Mouse (Mus musculus): ENCODE measurements around the gene Osbp2. TPM values are rescaled to one million over a fixed set of nuclear protein-coding genes. Genes with fewer than 3 reads are reported as not detected.

Gene Osbp2
- polyA plus RNA-seq, 1 experiment from 2014 or later: 7.6 TPM

- Histone ChIP-seq H3K36me3 (no peaks in the 10 kb centered on the region), H3K9ac (no peak overlapping the region), H3K4me1 (no peaks in the 10 kb centered on the region), H3K9me3 (no peaks in the 10 kb centered on the region), H3K4me2 (replicated peaks) (no peak overlapping the region), H3K4me3 (no peak overlapping the region), H3K27me3 (replicated peaks) (no peaks in the 10 kb centered on the region), H3K27ac (no peak overlapping the region)
- 85% methylated on average over 14 of the region's 14 CpGs for WGBS
- no peak for ATAC-seq (ENCODE audit: low FRiP score, low read depth)
Observed at GRCm38 (mm10) chr11:3710203-3710602, 153.5 kb downstream of the Osbp2 start.

DNA sequence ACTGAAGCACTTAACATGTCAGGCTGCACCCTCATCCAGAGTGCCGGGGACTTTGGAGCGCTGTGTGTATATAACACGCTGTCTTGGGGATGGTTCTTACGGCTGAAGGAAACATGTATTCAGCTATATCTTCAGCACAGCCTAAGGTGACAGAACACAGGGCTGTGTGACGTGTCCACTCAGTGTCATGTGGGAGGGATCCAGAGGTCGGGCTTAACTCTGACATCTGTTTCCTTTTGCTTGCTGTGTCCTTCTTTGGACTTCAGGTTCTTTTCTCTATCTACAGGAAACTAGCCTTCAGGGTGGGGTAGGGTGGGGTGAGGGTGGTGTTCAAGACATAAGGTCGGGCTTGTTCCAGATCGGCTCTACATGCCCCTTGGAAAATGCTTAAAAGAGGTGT, 156.6 kb downstream of the Osbp2 start:
- ATAC-seq (ENCODE audit: low FRiP score, low read depth): no peak
- Histone ChIP-seq H3K9me3 (no peaks in the 10 kb centered on the region), H3K36me3 (no peaks in the 10 kb centered on the region), H3K9ac (no peak overlapping the region), H3K27me3 (replicated peaks) (no peaks in the 10 kb centered on the region), H3K27ac (no peak overlapping the region), H3K4me1 (no peaks in the 10 kb centered on the region), H3K4me2 (replicated peaks) (no peak overlapping the region), H3K4me3 (no peak overlapping the region)
- 87% methylated on average over 8 of the region's 8 CpGs for WGBS

- Histone ChIP-seq H3K4me3 (no peak overlapping the region), H3K9me3 (no peaks in the 10 kb centered on the region), H3K4me1 (no peaks in the 10 kb centered on the region), H3K36me3 (no peaks in the 10 kb centered on the region), H3K4me2 (replicated peaks) (no peak overlapping the region), H3K27me3 (replicated peaks) (no peaks in the 10 kb centered on the region), H3K27ac (no peak overlapping the region), H3K9ac (no peak overlapping the region)
- 84% methylated on average over 8 of the region's 8 CpGs for WGBS
- no peak for ATAC-seq (ENCODE audit: low FRiP score, low read depth)
Observed at GRCm38 (mm10) chr11:3704404-3704803, 159.3 kb downstream of the Osbp2 start.

DNA sequence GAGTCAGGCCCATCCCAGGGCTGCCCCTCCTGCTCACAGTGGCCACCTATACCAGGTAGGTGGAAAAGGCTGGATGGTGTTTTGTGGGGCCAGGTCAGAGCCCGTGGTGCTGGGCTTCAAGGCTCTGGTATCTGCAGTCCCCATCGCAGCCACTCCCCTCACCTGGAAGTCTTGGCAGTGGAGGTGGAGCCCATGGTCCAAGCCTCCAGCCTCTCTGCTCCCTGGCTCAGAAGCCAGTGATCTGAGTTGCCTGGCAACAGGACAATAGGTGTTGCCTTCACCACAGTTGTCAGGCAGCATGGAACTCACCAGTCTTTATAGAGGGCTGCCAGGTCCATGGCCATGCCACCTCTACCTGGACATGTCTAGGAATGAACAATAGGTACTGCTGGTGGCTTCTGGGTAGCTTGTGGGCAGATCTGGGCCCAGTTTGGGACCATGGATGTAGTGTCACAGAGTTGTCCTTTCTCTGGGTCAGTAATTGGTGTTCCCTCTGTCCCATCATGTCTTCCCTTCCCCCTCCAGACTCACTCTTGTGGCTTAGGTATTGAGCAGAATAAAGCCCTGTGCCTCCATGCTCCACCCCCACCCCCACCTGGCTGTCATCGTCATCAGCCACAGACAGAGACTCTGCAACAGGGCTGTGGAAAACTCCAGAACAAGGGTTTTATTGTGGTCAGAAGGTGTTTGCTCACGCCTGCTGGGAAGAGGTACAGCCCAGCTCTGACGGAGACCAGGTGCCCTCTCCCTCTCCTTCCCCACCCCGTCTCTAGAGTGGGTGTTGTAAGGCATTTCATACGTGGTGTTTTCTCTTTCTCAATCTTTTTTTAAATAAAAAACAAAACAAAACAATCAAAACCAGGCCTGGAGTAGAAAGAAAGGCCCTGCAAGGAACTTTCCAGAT, 160.4 kb downstream of the Osbp2 start:
- Histone ChIP-seq H3K27ac (no peak overlapping the region), H3K4me2 (replicated peaks) (no peak overlapping the region), H3K9ac (no peak overlapping the region), H3K27me3 (replicated peaks) (no peaks in the 10 kb centered on the region), H3K4me3 (no peak overlapping the region), H3K36me3 (no peaks in the 10 kb centered on the region), H3K9me3 (no peaks in the 10 kb centered on the region), H3K4me1 (no peaks in the 10 kb centered on the region)
- ATAC-seq (ENCODE audit: low FRiP score, low read depth): no peak
- WGBS: 76% methylated on average over 7 of the region's 7 CpGs

GRCm38 (mm10) chr11:3697441-3697840, 166.3 kb downstream of the Osbp2 start:
- H3K36me3 ChIP-seq: peaks cover 8% of the 10 kb centered on the region; the same call in 1 of the 2 replicates
- no peak overlapping the region for H3K4me3 ChIP-seq
- no peaks in the 10 kb centered on the region for H3K27me3 ChIP-seq (replicated peaks)
- WGBS: 85% methylated on average over 3 of the region's 3 CpGs
- H3K9ac ChIP-seq: no peak overlapping the region
- no peaks in the 10 kb centered on the region for H3K9me3 ChIP-seq
- H3K27ac ChIP-seq: no peak overlapping the region
- no peak for ATAC-seq (ENCODE audit: low FRiP score, low read depth)
- no peak overlapping the region for H3K4me2 ChIP-seq (replicated peaks)
- H3K4me1 ChIP-seq: no peaks in the 10 kb centered on the region

DNA sequence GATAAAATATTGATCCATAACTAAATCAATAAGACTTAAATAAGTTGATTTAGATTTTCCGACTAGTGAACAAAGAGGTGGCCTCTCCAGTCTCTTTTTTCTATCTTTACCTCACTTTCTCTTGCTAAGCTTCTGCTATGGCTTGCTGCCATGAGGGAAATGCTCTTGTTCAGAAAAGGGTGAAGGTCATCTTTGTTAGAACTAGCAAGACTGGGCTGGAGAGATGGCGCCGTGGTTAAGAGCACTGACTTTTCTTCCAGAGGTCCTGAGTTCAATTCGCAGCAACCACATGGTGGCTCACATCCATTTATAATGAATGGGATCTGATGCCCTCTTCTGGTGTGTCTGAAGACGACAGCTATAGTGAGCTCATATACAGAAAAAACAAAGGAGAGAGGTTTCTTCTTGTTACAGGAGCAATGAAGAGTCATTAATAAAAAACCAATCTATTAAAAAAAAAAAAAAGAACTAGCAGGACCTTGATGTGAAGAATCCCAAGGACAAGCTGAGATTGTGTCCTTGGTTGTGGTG, 167.6 kb downstream of the Osbp2 start:
- Histone ChIP-seq H3K4me3 (no peak overlapping the region), H3K4me1 (no peaks in the 10 kb centered on the region), H3K4me2 (replicated peaks) (no peak overlapping the region), H3K27ac (no peak overlapping the region), H3K36me3 (peaks cover 16% of the 10 kb centered on the region; the same call in 1 of the 2 replicates), H3K9me3 (no peaks in the 10 kb centered on the region), H3K9ac (no peak overlapping the region), H3K27me3 (replicated peaks) (no peaks in the 10 kb centered on the region)
- ATAC-seq (ENCODE audit: low FRiP score, low read depth): no peak
- 88% methylated on average over 5 of the region's 5 CpGs for WGBS

- no peak for ATAC-seq (ENCODE audit: low FRiP score, low read depth)
- Histone ChIP-seq H3K27me3 (replicated peaks) (no peaks in the 10 kb centered on the region), H3K4me2 (replicated peaks) (no peak overlapping the region), H3K36me3 (peaks cover 56% of the 10 kb centered on the region), H3K4me1 (no peaks in the 10 kb centered on the region), H3K9ac (no peak overlapping the region), H3K4me3 (no peak overlapping the region), H3K9me3 (no peaks in the 10 kb centered on the region), H3K27ac (no peak overlapping the region)
- 84% methylated on average over 2 of the region's 2 CpGs for WGBS
Observed at GRCm38 (mm10) chr11:3691746-3692145, 172.0 kb downstream of the Osbp2 start.

- H3K4me2 ChIP-seq (replicated peaks): no peak overlapping the region
- no peak overlapping the region for H3K9ac ChIP-seq
- no peaks in the 10 kb centered on the region for H3K27me3 ChIP-seq (replicated peaks)
- 92% methylated on average over 2 of the region's 2 CpGs for WGBS
- peaks cover 88% of the 10 kb centered on the region for H3K36me3 ChIP-seq
- H3K9me3 ChIP-seq: no peaks in the 10 kb centered on the region
- H3K4me3 ChIP-seq: no peak overlapping the region
- ATAC-seq (ENCODE audit: low FRiP score, low read depth): no peak
- no peaks in the 10 kb centered on the region for H3K4me1 ChIP-seq
- H3K27ac ChIP-seq: no peak overlapping the region
Observed at GRCm38 (mm10) chr11:3686885-3687284, 176.8 kb downstream of the Osbp2 start.

GRCm38 (mm10) chr11:3686318-3686717, 177.4 kb downstream of the Osbp2 start:
- WGBS: 98% methylated on average over 2 of the region's 2 CpGs
- Histone ChIP-seq H3K27ac (no peak overlapping the region), H3K9me3 (no peaks in the 10 kb centered on the region), H3K36me3 (peaks cover 89% of the 10 kb centered on the region), H3K27me3 (replicated peaks) (no peaks in the 10 kb centered on the region), H3K4me1 (no peaks in the 10 kb centered on the region), H3K4me2 (replicated peaks) (no peak overlapping the region), H3K9ac (no peak overlapping the region), H3K4me3 (no peak overlapping the region)
- no peak for ATAC-seq (ENCODE audit: low FRiP score, low read depth)

GRCm38 (mm10) chr11:3685431-3685830, 178.3 kb downstream of the Osbp2 start:
- H3K9me3 ChIP-seq: no peaks in the 10 kb centered on the region
- H3K27ac ChIP-seq: no peak overlapping the region
- peaks cover 87% of the 10 kb centered on the region for H3K36me3 ChIP-seq
- H3K9ac ChIP-seq: no peak overlapping the region
- no peak overlapping the region for H3K4me3 ChIP-seq
- 94% methylated on average over 8 of the region's 8 CpGs for WGBS
- ATAC-seq (ENCODE audit: low FRiP score, low read depth): no peak
- H3K27me3 ChIP-seq (replicated peaks): no peaks in the 10 kb centered on the region
- no peaks in the 10 kb centered on the region for H3K4me1 ChIP-seq
- no peak overlapping the region for H3K4me2 ChIP-seq (replicated peaks)

GRCm38 (mm10) chr11:3684723-3685430, 178.8 kb downstream of the Osbp2 start:
- Histone ChIP-seq H3K9me3 (no peaks in the 10 kb centered on the region), H3K27me3 (replicated peaks) (no peaks in the 10 kb centered on the region), H3K4me1 (no peaks in the 10 kb centered on the region), H3K4me3 (no peak overlapping the region), H3K4me2 (replicated peaks) (no peak overlapping the region), H3K36me3 (peaks cover 89% of the 10 kb centered on the region), H3K9ac (no peak overlapping the region), H3K27ac (no peak overlapping the region)
- no peak for ATAC-seq (ENCODE audit: low FRiP score, low read depth)
- 94% methylated on average over 5 of the region's 5 CpGs for WGBS

DNA sequence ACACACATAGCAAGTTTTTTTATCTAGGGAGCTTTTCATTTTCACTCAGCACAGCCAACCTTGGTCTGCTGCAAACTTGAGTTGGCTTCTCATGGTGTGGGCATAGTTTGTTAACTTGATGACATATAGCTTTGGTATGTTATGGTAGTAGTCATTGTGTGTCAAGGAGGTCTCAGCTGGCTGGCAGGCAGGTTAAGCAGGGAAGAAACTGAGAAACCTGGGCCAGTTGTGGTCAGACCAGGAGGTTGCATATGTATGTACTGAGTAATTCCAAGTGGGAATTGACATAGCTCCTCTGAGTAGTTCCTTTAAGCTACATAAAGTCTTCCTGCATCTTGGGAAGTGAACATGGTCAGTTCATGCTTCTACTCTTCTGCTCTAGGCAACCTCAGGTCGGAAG, 179.5 kb downstream of the Osbp2 start:
- no peaks in the 10 kb centered on the region for H3K27me3 ChIP-seq (replicated peaks)
- H3K9me3 ChIP-seq: no peaks in the 10 kb centered on the region
- no peak for ATAC-seq (ENCODE audit: low FRiP score, low read depth)
- H3K9ac ChIP-seq: no peak overlapping the region
- WGBS: 100% methylated on average over 1 of the region's 1 CpGs
- H3K36me3 ChIP-seq: peaks cover 87% of the 10 kb centered on the region
- no peaks in the 10 kb centered on the region for H3K4me1 ChIP-seq
- no peak overlapping the region for H3K4me3 ChIP-seq
- no peak overlapping the region for H3K4me2 ChIP-seq (replicated peaks)
- H3K27ac ChIP-seq: no peak overlapping the region

Measured in neural tube, embryonic 12.5 days (tissue).